Mouse (Mus musculus): ENCODE data around the gene Hist1h3c.
"Not testable (repeated sequence)": the region's sequence is repeated elsewhere in the genome, so short reads cannot be mapped to it uniquely, and the experiment has no call there.

Hist1h3c gene

DNA sequence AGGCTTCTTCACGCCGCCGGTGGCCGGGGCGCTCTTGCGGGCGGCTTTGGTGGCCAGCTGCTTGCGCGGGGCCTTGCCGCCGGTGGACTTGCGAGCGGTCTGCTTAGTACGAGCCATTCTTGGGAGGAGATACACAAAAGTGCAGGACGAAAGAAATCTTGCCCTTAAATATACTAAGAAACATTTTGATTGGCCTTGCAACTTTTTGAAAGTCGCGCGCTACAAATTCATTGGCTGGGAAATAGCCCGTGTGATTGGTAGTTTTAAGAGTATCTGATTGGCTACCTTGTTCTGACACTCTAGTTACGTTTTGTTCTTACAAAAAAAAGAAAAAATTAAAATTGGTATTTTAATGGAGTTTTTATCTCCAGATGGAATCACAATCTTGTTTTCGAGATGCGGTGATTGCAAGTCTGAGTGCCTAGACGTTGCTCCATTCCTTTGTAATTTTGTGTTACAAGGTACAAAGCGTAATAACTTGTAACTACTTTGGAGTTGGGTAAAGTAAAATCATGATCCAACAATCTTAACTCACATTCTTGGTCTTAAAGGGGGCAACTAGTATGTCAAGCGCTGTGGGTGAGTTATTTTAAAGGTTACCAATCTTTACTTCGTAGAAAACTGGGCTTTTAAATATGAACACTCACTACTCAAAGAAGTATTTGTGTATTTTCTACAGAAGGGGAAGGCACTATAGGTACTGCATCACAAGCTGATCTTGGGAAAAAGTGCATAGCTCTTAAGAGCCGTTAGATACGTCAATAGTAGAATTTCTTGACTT, at the start of gene Hist1h3c:
TSS of gene Hist1h3c (minus strand) at position 222 of the 781 bp plus-strand sequence.
- DNase-seq (ENCODE audit: low spot score) = peak; percentile 96

DNA sequence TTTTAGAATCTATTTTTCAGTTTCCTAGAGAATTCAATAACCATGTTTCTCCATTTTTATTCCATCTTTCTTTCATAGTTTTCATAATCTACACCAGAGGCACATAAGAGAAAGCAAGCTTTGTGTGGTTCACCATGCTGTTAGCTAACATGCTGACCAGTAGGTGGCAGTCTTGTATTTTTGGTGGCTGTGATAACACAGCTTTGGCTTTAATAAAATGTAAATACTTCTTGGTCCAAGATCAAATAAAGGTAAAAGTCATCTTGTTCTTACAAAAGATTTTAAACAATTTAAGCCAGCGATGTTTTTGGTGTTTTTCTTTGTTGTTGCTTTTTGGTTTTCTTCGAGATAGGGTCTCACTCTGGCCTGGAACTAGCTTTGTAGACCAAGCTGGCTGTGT, 47.1 kb upstream of the Hist1h3c start:
- DNase-seq (ENCODE audit: low spot score) = peak; percentile 64

DNA sequence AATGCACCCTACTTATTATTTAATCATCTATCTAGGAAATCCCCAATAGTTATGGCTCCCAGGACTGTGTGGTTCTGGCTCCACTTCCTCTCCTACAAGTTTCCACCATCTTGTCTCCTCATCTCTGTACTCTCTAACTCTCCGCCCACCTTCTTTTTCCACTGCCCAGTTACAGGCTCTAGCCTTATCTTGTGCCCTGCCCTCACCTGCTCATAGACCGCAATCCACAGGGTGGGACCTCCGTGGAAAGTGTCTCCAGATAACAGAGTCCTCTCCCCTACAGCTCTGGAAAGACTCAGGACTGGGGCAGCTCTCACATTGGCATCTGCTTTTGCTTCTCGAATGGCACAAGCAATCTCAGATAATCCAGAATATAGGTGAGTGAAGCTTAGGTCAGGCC, 33.6 kb upstream of the Hist1h3c start:
- no peak for DNase-seq (ENCODE audit: low spot score)

DNA sequence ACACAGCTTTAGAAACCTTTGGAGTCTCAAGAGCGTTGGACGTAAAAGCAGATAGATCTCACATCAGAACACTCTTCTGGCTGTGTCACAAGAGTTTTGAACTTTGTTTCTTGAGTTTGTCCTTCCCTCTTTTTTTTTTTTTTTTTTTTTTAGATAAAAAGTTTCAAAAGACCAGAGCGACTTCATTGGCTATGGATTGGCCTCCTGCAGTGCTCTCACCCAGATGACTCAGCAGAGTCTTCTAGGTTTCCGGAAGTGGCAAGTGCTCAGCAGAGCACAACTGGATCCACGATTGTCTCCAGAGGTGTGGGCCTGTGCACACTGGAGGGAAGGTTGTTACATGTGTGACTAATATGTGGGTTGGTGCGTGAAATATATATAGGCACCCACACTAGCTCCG, 32.9 kb upstream of the Hist1h3c start:
- no peak for DNase-seq (ENCODE audit: low spot score)

DNA sequence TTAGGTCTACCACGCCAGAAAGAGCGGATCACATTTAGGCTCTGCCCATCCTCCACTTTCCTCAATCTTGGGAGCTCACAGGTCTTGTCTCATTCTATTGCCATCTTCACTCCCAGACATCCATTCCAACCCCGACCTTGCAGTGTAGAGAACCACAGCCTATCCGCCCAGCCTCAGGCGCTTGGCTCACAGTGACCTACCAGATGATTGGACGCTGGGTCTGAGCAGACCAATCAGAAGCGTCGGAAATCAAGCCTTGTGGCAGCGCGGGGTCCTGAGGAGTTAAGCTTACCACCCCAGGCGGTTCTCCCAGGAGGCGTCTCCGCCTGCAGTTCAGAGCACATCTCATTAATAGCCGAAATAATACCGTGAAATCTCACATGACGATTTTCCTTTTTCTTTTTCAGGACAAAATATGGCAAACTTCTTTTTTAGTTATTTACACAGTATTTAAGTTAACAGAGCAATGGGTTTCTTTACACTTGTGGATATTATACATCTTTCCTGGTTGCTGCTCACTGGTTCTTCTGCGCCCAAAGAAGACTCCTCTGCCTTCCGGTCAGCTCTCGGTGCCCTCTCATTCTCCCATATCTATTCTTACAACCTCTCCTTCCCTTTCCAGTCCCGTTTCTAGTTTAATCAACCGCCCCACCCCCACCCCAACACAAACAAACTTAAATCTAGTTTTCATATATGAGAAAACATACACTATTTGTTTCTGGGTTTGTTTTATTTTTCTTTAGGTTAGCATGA, 27.3 kb upstream of the Hist1h3c start:
- peak; percentile 84 for DNase-seq (ENCODE audit: low spot score)

DNA sequence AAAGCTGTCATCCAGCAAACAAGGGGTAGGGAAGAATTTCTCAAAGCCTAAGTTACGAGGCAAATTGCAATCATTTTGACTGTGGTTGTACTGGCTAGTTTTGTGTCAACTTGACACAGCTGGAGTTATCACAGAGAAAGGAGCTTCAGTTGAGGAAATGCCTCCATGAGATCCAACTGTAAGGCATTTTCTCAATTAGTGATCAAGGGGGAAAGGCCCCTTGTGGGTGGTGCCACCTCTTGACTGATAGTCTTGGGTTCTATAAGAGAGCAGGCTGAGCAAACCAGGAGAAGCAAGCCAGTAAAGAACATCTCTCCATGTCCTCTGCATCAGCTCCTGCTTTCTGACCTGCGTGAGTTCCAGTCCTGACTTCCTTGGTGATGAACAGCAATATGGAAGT, 24.2 kb upstream of the Hist1h3c start, which contains the start of gene Trim38:
TSS of gene Trim38 (plus strand) at position 301 of the 400 bp plus-strand sequence.
- not testable (repeated sequence) for DNase-seq (ENCODE audit: low spot score)

DNA sequence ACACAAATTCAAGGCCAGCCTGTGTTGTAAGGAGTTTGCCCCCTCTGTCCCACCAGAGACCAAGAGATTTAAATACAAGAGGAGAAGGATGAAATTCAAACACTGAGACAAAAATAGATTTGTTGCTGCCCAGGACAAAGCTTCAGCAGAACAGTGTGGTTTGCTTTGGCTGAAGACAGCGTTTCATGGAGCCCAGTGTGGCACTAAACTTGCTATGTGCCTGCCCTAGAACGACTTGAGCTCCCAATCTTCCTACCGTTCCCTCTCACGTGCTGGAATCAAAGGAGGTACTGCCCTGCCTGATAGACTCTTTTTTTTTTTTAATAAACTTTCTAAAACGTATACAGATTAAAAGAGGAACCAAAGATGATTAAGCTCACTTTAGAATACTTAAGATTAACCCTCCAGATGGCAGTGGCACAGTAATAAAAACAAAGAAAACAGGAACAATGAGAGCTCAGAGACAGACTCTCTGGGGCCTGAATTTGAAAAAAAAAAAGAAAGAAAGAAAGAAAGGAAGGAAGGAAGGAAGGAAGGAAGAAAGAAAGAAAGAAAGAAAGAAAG, 23.5 kb upstream of the Hist1h3c start:
- DNase-seq (ENCODE audit: low spot score) = no peak

DNA sequence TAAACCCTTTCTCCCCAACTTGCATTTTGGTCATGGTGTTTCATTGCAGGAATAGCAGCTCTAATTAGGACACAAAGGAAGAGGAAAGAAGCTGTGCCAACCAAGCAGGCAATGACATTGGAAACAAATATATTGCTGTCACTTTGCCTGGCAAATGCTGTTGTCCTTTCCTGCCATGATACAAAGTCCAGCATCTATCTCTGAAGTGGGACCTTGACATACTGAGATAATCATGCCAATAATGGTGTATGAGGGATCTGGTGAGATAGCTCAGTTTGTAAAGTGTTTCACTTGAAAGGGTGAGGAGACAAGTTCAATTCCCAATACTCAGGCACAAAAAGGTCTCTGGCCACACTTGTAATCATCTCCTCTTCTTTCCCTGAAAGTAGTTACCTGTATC, 21.4 kb upstream of the Hist1h3c start:
- DNase-seq (ENCODE audit: low spot score) = no peak

DNA sequence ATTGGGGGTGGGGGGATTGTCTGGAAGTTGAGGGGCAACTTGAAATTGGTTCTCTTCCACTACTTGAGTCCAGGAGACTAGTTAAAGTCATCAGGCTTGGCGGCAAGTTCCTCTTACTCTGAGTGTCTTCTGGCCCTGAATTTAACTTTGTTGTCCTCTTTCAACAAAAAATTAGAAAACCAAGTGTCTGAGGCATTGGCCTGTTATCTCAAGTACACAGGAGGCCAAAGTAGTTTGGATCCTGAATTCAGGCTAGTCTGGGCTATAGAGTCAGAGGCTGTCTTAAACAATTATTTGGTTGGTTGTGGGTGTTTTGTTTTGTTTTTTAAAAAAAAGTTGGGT, 19.7 kb upstream of the Hist1h3c start:
- peak; percentile 64 for DNase-seq (ENCODE audit: low spot score)

DNA sequence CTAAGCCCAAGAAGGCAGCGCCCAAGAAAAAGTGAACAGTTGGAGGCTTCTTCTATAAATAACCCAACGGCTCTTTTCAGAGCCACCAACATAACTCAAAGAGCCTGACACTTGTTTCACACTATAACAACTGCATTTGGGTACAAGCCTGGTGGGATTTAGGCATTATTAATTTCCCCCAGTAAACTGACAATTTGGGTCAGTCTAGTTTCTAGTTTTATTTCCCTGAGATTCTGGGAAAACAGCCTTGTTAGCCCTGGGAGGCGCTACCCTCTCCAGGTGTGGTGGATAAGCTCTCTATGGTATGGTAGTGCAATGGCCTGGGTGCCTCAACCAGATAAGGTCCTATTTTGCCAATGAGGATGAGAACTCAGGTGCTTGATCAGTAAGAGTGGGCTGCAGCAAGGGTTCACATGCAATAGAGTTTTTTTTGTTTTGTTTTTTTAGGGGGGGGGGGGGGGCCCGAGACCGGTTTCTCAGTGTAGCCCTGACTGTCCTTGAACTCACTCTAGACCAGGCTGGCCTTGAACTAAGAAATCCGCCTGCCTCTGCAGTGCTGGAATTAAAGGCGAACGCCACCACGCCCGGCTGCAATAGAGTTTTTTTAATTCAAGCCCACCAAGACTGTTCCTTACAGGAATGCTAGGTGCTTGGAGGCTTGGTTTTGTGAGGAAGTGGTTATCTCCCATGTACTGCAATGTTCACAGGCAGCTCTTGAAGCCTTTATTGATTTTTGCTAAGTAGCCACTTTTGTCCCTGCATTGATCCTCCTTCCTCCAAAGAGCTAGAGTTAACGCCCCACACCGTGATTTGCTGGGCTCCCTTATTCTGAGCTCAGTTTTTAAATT, 19.1 kb upstream of the Hist1h3c start:
- peak; percentile 79 for DNase-seq (ENCODE audit: low spot score)

DNA sequence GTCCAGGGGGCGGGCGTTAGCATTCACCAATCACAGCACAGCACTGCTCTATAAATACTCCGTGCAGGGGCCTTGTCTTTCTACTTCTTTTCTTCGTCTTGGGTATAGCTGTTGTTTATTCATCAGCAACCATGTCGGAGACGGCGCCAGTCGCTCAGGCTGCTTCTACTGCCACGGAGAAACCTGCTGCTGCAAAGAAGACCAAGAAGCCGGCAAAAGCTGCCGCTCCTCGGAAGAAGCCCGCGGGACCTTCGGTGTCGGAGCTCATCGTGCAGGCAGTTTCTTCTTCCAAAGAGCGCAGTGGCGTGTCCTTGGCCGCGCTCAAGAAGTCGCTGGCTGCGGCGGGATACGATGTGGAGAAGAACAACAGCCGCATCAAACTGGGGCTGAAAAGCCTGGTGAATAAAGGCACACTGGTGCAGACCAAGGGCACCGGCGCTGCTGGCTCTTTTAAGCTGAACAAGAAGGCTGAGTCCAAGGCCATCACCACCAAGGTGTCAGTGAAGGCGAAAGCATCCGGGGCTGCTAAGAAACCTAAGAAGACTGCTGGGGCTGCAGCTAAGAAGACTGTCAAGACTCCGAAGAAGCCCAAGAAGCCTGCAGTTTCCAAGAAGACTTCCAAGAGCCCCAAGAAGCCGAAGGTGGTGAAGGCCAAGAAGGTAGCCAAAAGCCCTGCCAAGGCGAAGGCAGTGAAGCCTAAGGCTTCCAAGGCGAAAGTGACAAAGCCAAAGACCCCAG, 18.4 kb upstream of the Hist1h3c start, which contains the start of gene Hist1h1a:
TSS of gene Hist1h1a (plus strand) at position 81 of the 738 bp plus-strand sequence.
- peak; percentile 96 for DNase-seq (ENCODE audit: low spot score)

DNA sequence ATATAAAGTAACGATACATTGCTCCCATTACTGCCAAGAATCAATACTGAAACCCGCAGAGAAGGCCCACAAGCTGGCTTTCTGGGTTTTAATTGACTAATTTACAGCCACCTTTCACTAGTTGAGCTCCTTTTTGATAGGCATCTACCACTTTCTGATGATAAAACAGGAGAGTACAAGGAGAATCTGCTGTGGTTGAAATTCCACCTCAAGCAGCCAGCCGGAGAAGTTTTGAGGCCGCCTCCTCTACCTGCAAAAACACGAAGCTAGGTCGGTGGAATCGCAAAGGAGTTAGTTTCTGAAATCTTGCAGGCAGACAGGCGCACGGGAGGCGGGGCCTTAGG, 17.8 kb upstream of the Hist1h3c start:
- DNase-seq (ENCODE audit: low spot score) = no peak

DNA sequence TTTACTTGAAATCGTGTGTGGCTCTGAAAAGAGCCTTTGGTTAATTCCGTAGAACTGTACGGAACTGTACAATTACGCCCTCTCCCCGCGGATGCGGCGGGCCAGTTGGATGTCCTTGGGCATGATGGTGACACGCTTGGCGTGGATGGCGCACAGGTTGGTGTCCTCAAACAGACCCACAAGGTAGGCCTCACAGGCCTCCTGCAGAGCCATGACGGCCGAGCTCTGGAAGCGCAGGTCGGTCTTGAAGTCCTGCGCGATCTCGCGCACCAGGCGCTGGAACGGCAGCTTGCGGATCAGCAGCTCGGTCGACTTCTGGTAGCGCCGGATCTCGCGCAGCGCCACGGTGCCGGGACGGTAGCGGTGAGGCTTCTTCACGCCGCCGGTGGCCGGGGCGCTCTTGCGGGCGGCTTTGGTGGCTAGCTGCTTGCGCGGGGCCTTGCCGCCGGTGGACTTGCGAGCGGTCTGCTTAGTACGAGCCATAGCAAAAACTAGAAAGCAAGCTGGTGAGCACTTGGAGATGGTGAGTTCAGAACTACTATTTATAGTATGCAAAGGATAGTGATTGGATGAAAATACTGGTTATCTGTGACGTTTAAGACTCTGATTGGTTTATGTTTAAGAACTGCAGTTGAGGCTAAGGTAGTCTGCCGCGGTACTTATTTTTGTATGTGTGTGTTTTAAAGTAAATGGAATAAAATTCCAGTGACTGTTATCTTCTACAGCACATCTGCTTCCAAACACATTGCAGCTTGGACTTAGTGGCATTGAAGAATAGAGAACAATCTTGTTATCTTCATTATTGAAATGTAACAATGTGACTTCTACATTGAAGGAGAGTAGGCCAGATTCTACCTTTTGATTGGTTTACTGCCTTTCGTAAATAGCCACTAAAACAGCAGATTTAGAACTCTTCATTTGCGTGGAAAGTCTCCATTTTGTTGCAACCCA, 16.7 kb upstream of the Hist1h3c start, which contains the start of gene Hist1h3a:
TSS of gene Hist1h3a (minus strand) at position 516 of the 951 bp plus-strand sequence.
- peak; percentile 92 for DNase-seq (ENCODE audit: low spot score)

DNA sequence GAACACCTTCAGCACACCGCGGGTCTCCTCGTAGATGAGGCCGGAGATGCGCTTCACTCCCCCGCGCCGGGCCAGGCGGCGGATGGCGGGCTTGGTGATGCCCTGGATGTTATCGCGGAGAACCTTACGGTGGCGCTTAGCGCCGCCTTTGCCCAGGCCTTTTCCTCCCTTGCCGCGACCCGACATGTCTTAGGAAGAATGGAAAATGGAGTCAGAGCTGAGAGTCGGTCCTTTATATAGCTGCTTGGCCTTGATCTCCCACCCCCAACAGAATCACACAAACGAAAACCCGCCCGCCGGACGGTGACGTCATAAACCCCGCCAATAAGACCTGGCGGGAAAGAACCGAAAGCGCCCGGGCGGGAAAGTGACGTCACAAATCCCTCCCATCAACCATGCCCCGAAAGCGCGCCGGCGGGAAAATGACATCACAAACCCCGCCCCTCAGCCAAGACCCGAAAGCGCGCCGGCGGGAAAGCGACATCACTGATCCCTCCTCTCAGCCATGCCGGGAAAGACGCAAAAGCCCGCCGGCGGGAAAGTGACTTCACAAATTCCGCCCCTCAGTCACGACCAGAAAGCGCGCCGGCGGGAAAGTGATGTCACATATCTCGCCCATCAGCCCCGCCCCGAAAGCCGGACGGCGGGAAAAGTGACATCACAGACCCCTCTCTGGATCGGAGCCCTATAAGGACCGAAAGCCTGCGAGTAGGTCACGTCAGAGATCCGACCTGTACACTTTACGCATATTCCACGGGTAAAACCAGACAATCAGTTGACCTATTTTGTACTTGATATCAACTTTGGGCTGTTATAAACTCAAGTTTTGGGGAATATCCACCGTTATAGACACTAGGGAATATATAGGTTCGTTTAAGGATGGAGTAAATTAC, 15.8 kb upstream of the Hist1h3c start, which contains the start of gene Hist1h4a:
TSS of gene Hist1h4a (minus strand) at position 259 of the 893 bp plus-strand sequence.
- DNase-seq (ENCODE audit: low spot score) = peak; percentile 100

DNA sequence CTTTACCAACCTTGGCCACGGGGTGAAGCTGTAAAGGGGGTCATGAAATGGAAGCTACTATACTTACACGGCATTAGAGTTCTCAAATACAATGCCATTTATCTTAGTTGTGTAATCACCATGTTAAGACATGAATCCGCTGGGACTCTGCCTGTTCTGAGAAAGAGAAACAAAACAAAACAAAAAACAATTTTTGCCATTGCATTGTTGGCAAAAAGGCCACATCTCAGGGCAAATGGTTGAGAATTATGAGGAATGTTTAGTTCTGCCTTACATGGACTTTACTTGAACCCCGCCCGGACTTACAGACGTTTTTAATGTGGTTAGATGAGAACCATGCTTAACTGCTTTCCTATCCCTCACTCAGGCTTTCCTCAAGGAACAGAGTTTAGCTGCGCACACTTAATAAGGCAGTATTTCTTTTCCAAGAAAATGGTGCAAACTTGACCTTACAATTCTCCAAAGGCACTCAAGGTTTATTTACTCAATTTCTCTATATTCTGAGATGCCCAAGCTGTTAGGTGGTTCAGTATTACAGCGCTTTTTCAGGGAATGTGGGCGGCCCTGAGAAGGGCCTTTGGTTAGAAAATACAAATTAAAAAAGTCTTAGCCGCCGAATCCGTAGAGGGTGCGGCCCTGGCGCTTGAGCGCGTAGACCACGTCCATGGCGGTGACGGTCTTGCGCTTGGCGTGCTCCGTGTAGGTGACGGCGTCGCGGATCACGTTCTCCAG, 15.0 kb upstream of the Hist1h3c start:
- peak; percentile 78 for DNase-seq (ENCODE audit: low spot score)

DNA sequence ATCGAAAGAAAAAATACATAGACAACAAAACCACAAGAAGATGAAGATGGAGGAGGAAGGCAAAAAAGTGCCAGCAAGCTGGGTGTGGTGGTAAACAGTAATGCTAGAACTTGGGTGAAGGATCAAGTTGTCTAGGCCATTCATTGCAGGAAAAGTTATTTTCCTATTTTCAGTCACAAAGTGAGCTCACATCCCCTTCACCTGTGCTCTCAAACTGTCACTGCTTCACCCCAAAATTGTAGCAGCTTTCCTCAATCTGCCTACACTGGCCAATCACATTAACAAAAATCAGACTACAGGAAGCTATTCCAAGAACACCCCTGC, 14.5 kb upstream of the Hist1h3c start:
- DNase-seq (ENCODE audit: low spot score) = no peak

DNA sequence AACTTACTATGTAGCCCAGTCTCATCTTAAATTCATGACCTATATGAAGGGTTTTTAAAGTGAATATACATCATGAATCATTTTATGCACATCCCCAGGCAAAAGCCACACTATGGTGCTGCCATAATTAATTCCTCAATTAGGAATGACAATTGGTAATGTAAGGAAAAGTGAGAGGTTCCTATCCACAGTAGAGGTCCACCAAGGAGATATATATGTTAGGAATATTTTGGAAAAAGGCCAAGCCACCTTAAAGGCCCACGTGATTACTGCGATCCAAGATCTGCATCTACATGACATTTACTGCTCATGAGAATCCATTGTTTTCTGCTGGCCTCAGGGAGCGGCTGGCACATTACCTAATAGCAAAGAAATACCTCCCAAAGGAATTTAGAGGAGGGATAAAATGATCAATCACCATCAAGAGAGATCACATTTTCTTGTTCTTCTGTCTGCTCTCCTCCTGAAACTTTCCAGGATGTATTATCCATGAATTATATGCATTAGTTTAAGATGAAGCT, 13.9 kb upstream of the Hist1h3c start:
- DNase-seq (ENCODE audit: low spot score) = no peak

DNA sequence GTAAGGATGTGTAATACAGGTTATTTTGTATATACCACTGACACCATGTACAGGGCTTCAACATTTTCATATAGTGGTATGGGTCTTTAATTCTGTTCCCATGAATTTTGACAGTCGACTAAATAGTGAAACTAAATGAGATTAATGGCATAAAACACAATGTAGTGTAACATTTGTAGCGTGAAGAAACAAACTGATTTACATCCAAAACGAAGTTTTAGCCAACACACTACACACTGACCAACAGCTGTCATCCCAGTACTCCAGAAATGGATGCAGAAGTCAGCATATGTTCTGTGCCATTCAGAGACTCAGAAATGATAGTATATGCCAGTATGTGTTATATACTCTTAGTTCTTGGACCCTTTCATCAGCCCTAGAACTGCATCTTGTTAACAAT, 12.5 kb upstream of the Hist1h3c start:
- peak; percentile 33 for DNase-seq (ENCODE audit: low spot score)
